Mouse (Mus musculus): ENCODE results near the gene Lta.

DNA sequence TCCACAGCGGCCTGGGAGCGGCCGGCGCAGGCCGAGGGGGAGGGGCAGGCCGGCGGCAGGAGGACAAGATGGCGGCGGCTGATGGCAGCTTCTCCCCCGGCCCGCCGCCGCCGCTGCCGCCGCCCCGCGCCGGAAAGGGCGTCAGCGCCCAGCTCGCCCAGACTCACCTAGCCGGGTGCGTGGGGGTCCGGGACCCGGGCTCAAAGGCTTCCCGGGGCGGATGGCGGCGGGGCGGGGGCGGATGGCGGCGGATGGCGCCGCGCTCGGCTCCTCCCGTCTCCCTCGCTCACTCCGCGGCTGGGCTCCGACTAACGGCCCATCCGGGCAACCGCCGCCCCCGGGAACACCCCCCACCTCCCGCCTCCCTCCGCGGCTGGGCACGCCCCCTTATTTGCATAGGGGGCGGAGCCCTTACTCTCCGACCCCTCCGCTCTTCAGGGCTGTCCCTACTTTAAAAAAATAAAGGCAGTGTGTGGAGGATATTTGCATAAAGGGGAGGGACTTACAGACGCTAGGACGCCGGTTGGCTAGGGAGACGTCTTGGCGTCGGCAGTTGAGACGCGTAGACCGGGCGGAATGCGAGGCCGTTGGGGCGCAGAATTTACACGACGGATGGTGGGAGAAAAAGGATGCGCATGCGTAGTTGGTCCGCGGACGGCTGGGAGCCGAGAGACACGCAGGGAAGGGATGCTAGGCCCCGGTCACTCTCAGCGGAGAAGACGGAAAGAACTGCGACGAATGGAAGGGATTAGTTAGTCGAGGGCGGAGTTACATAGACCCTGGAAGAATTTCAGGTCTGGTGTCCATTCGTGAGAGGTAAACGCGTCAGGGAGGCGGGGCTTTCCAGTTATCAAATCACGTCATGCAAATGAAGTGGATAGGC lies 40.3 kb downstream of the Lta start, which contains the start of gene Prrc2a:
- TF ChIP-seq POLR2A (IDR thresholded peaks at IDR 0.05; ENCODE audit: borderline replicate concordance, control insufficient read depth, low read depth, low read length) (peak; percentile 77; the same call in 1 of the 2 replicates), CTCF (IDR thresholded peaks at IDR 0.05; ENCODE audit: control insufficient read depth, insufficient read depth, low read length) (peak; percentile 7; the same call in 1 of the 2 replicates)
